ENCODE assay signal across 19 mouse cellular contexts in the genomic region with DNA sequence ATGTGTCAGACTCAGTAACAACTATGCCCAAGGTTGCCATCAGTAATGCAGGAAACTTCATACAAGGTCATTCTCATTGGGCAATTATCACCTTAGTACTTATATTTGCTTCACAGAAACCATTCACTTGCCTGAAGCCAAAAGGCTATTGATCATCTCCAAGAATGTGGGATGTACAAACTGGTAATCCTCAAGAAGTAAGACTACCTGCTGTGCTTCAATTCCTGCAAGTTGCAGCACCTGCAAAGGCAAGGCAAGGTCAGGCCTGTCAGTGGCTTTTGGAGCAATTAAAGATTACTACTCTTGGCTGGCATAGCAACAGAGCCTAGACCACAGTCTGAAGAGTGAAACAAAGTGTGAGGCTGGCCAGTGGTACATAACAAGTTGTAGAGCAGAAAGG.
"Had no signal": no experiment of that assay in that cellular context is flagged by ENCODE, and none has a peak within 500 bp of the region (broad histone marks: within the 10 kb centered on the region; RNA-seq: fewer than 3 reads in every experiment).

No protein-coding gene starts in this region.

- H3K9ac ChIP-seq: lung, embryonic 14.5 days; midbrain, embryonic 12.5 days; neural tube, embryonic 13.5 days; neural tube, embryonic 15.5 days had no signal

- DNase-seq: lung, adult 18-20 months; lung, embryonic 14.5 days; lung, postnatal 10 days; lung, postnatal 4 days; midbrain, embryonic 14.5 days; retina, postnatal 1 day; right cerebral cortex, adult 18-20 months; right cerebral cortex, postnatal 25 days; right cerebral cortex, postnatal 4 days; spleen, adult 18-20 months; thymus, adult 18-20 months; thymus, postnatal 14 days; thymus, postnatal 36 days had no signal

- H3K4me2 ChIP-seq: lung, embryonic 14.5 days; midbrain, embryonic 12.5 days; neural tube, embryonic 13.5 days; neural tube, embryonic 15.5 days had no signal

- H3K4me1 ChIP-seq: midbrain, embryonic 10.5 days; midbrain, embryonic 12.5 days; neural tube, embryonic 13.5 days; neural tube, embryonic 15.5 days had no signal

- ATAC-seq: midbrain, embryonic 16.5 days had no signal

- H3K27me3 ChIP-seq: midbrain, embryonic 12.5 days; neural tube, embryonic 13.5 days; neural tube, embryonic 15.5 days had no signal

- H3K9me3 ChIP-seq: midbrain, embryonic 10.5 days; midbrain, embryonic 12.5 days; neural tube, embryonic 13.5 days; neural tube, embryonic 15.5 days had no signal

- H3K4me3 ChIP-seq: midbrain, embryonic 10.5 days; midbrain, embryonic 12.5 days; myocyte; neural tube, embryonic 13.5 days; neural tube, embryonic 15.5 days had no signal

- H3K27ac ChIP-seq: midbrain, embryonic 10.5 days; midbrain, embryonic 12.5 days; neural tube, embryonic 13.5 days; neural tube, embryonic 15.5 days had no signal
